Mouse (Mus musculus) cerebellum, adult 2 months (tissue): ENCODE measurements around the gene Prrx2.

Experiments used
- CTCF ChIP-seq: fragments of 200-500 bp; IDR thresholded peaks from 2 replicates; pipeline ENCODE4 v1.5.1; 2011; ENCODE audit warnings: low read depth, mild to moderate bottlenecking, control low read depth, low read length, moderate library complexity, borderline replicate concordance; ENCODE audit not compliant: insufficient read depth
- POLR2A ChIP-seq: fragments of 200-500 bp; IDR thresholded peaks from 2 replicates; pipeline ENCODE4 v1.6.1; 2011; ENCODE audit warnings: low read length, control low read depth, borderline replicate concordance; ENCODE audit not compliant: insufficient read depth

DNA sequence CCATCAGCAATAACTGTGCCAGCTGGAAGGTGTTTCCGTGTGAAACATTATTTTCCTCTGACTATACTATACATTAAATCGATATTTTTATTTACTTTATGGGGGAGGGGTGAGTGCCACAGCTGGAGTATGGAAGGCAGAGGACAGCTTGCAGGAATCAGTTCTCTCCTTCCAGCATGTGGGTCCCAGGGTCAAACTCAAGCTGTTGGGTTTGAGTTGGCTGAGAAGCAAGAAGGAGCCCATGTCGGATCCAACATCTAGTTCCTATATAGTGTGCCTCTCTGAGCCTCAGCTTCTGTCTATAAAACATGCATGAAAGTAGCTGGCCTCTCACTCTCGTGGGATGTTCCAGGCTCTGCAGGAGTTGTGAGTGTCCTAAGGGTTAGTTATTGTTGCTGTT is 91.6 kb downstream of the Prrx2 start:
- TF ChIP-seq CTCF (no peak), POLR2A (no peak)
